Mouse (Mus musculus) lung, postnatal 0 days (tissue): ENCODE data around the gene Tnfaip8l1.

Experiments
- CTCF ChIP-seq: IDR thresholded peaks from 2 replicates; pipeline ENCODE4 v1.5.1; 2016; ENCODE audit warnings: antibody characterized with exemption, mild to moderate bottlenecking
- EP300 ChIP-seq: IDR thresholded peaks from 2 replicates; pipeline ENCODE4 v1.6.1; 2016; ENCODE audit warnings: antibody characterized with exemption, mild to moderate bottlenecking, control low read depth

GRCm38 (mm10) chr17:56132661-56133060, 29.6 kb upstream of the Tnfaip8l1 start:
- TF ChIP-seq CTCF, result peak; percentile 89
- TF ChIP-seq EP300, result no peak
